ENCODE assay signal across 8 mouse cellular contexts in the genomic region with DNA sequence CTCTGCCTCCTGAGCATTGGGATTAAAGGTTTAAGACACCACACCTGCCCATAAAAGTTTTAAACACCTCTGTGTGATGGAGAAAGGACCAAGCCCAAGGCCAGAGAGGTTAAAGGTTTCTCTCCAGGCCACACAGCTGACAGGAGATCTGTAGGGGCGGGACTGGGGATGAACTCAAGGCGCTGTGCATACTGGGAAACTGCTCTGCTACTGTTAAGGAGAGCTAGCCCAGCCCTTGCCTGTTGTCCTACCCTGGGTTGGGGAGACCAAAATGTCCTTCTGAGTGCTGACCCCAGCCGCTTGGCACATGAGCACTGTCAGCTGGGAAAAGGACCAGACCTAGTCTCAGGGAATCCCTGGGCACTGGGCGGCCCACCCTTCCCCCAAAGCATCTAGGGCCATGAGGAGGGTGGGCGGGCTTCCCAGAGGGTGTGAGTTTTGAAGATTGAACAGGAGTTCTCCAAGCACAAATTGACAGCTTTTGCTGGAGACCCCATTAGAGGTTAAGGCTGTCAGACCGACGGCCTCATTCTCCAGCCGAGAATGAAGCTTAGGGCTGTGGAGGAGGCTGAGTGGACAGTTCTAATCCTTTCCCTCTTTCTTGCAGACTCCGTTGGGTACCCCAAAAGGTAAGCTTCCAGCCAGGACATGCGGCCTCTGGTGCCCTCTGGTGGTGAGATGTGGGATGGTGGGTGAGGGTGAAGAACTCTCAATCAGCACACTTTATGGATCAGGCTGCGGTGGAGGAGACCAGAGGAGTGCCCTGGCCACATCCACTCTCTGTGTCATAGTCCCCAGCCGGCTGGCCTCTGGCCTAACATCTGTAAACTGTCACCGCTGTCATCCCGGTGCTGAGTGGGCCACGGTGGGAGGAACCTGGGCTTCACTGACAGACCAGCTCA. TPM values are rescaled to one million over a fixed set of nuclear protein-coding genes. Genes with fewer than 3 reads are reported as not detected.
DNase-seq lines count a peak whose midpoint lies in the region; ATAC-seq and TF ChIP-seq lines count a peak whose summit lies in the region.

No protein-coding gene starts in this region.

- DNase-seq in A20 (ENCODE audit: low read depth, low spot score) = peak; percentile 76
- peak; percentile 79 for DNase-seq in kidney, postnatal 0 days (ENCODE audit: low spot score)
- DNase-seq in natural killer cell, adult 2 months (ENCODE audit: low spot score in 2 of 2) = peak; percentile 75 to 80

- H3K9me3 ChIP-seq in heart, embryonic 13.5 days = no peaks in the 10 kb centered on the region
- no peaks in the 10 kb centered on the region for H3K9me3 ChIP-seq in kidney, postnatal 0 days (replicated peaks; ENCODE audit: low read length)
- no peaks in the 10 kb centered on the region for H3K9me3 ChIP-seq in liver, embryonic 12.5 days (replicated peaks)
- H3K9me3 ChIP-seq in stomach, embryonic 15.5 days = no peaks in the 10 kb centered on the region

- peaks cover 60% of the 10 kb centered on the region for H3K36me3 ChIP-seq in heart, embryonic 13.5 days
- H3K36me3 ChIP-seq in kidney, postnatal 0 days (ENCODE audit: insufficient read depth, low read length) = peaks cover 23% of the 10 kb centered on the region
- H3K36me3 ChIP-seq in liver, embryonic 12.5 days = no peaks in the 10 kb centered on the region
- peaks cover 7% of the 10 kb centered on the region for H3K36me3 ChIP-seq in stomach, embryonic 15.5 days

- TF ChIP-seq POLR2A in bone marrow macrophage, adult 2 months (IDR thresholded peaks at IDR 0.05; ENCODE audit: borderline replicate concordance, low read depth, low read length) = no peak

- ATAC-seq in erythroblast, adult 5-6 weeks (replicated peaks; ENCODE audit: low FRiP score, poor library complexity, severe bottlenecking) = peak; percentile 70
- ATAC-seq in heart, embryonic 13.5 days (ENCODE audit: extremely low read depth, insufficient number of reproducible peaks, low FRiP score, low TSS enrichment) = no peak
- ATAC-seq in kidney, postnatal 0 days (replicated peaks; ENCODE audit: low FRiP score, low read depth) = peak; percentile 12; the same call in 1 of the 2 replicates
- 0 out of 2 replicates have a peak, but pooled peaks have one; percentile 21 for ATAC-seq in liver, embryonic 12.5 days
- ATAC-seq in stomach, embryonic 15.5 days (ENCODE audit: insufficient read depth, low FRiP score, low read depth) = peak; percentile 44; the same call in 1 of the 2 replicates

- H3K9ac ChIP-seq in heart, embryonic 13.5 days = peak overlapping the region; percentile 28; the same call in 1 of the 2 replicates
- no peak overlapping the region for H3K9ac ChIP-seq in kidney, postnatal 0 days (ENCODE audit: low read depth, low read length)
- H3K9ac ChIP-seq in liver, embryonic 12.5 days = no peak overlapping the region
- no peak overlapping the region for H3K9ac ChIP-seq in stomach, embryonic 15.5 days

- TF ChIP-seq CTCF in bone marrow macrophage, adult 2 months (IDR thresholded peaks at IDR 0.05; ENCODE audit: low read depth, low read length) = peak; percentile 97
- peak; percentile 99 for TF ChIP-seq CTCF in kidney, postnatal 0 days (IDR thresholded peaks at IDR 0.05; ENCODE audit: low read depth)

- no peak overlapping the region for H3K4me2 ChIP-seq in heart, embryonic 13.5 days
- no peak overlapping the region for H3K4me2 ChIP-seq in kidney, postnatal 0 days (ENCODE audit: low read length)
- H3K4me2 ChIP-seq in liver, embryonic 12.5 days = no peak overlapping the region
- H3K4me2 ChIP-seq in stomach, embryonic 15.5 days = no peak overlapping the region

- H3K27ac ChIP-seq in bone marrow macrophage, adult 2 months (ENCODE audit: insufficient read depth, low read depth, low read length) = no peak overlapping the region
- no peak overlapping the region for H3K27ac ChIP-seq in heart, embryonic 13.5 days (replicated peaks)
- H3K27ac ChIP-seq in kidney, postnatal 0 days = no peak overlapping the region
- no peak overlapping the region for H3K27ac ChIP-seq in liver, embryonic 12.5 days
- H3K27ac ChIP-seq in stomach, embryonic 15.5 days = no peak overlapping the region

- 25% methylated on average over 15 of the region's 15 CpGs for WGBS in heart, embryonic 13.5 days
- 31% methylated on average over 15 of the region's 15 CpGs for WGBS in kidney, postnatal 0 days
- WGBS in liver, embryonic 12.5 days (ENCODE audit: insufficient replicate concordance) = 21% methylated on average over 15 of the region's 15 CpGs
- 30% methylated on average over 15 of the region's 15 CpGs for WGBS in stomach, embryonic 15.5 days

- no peak overlapping the region for H3K4me3 ChIP-seq in bone marrow macrophage, adult 2 months (ENCODE audit: insufficient read depth, low read length)
- no peak overlapping the region for H3K4me3 ChIP-seq in heart, embryonic 13.5 days
- H3K4me3 ChIP-seq in kidney, postnatal 0 days (replicated peaks; ENCODE audit: low read depth, low read length) = no peak overlapping the region
- H3K4me3 ChIP-seq in liver, embryonic 12.5 days = no peak overlapping the region
- H3K4me3 ChIP-seq in stomach, embryonic 15.5 days (replicated peaks) = no peak overlapping the region

- no peaks in the 10 kb centered on the region for H3K27me3 ChIP-seq in heart, embryonic 13.5 days (replicated peaks)
- no peaks in the 10 kb centered on the region for H3K27me3 ChIP-seq in kidney, postnatal 0 days (ENCODE audit: insufficient read depth, low read length)
- H3K27me3 ChIP-seq in liver, embryonic 12.5 days (replicated peaks) = no peaks in the 10 kb centered on the region
- no peaks in the 10 kb centered on the region for H3K27me3 ChIP-seq in stomach, embryonic 15.5 days (replicated peaks)

- H3K4me1 ChIP-seq in bone marrow macrophage, adult 2 months (ENCODE audit: control insufficient read depth, insufficient read depth, low read length) = no peaks in the 10 kb centered on the region
- peaks cover 11% of the 10 kb centered on the region for H3K4me1 ChIP-seq in heart, embryonic 13.5 days
- H3K4me1 ChIP-seq in kidney, postnatal 0 days (replicated peaks; ENCODE audit: insufficient read depth, low read length) = peaks cover 7% of the 10 kb centered on the region; the same call in 1 of the 2 replicates
- H3K4me1 ChIP-seq in liver, embryonic 12.5 days = peaks cover 16% of the 10 kb centered on the region
- 0 out of 2 replicates have a peak, but pooled peaks cover 4% of the 10 kb centered on the region for H3K4me1 ChIP-seq in stomach, embryonic 15.5 days

RNA-seq across cellular contexts. Expression of a gene that starts 8.8 kb away (rescaled TPM):
- polyA plus RNA-seq in bone marrow macrophage, adult 2 months (2012; ENCODE audit: insufficient read depth, insufficient read length, missing spikeins) = 0.91 TPM in 1 of 2 replicates, not detected in the other
- total RNA-seq in erythroblast, adult 5-6 weeks (2015; ENCODE audit: low replicate concordance) = not detected in 2 replicates
- total RNA-seq in erythroblast, adult 5-6 weeks (2017; ENCODE audit: low replicate concordance) = not detected in 2 replicates
- 1.2 and 1.4 TPM in 2 replicates for polyA plus RNA-seq in heart, embryonic 13.5 days (2015; fragmentation: Nextera tagmentation; extraction: Ambion mirVana)
- polyA plus RNA-seq in kidney, postnatal 0 days (2015; fragmentation: Nextera tagmentation; extraction: Ambion mirVana) = 24.5 and 24.8 TPM in 2 replicates
- polyA plus RNA-seq in liver, embryonic 12.5 days (2016; fragmentation: Nextera tagmentation; extraction: Ambion mirVana) = 0.49 and 0.54 TPM in 2 replicates
- polyA plus RNA-seq in stomach, embryonic 15.5 days (2015; fragmentation: Nextera tagmentation; extraction: Ambion mirVana) = 50.0 and 67.2 TPM in 2 replicates

RNA-seq across cellular contexts. Expression of a gene that starts 18.6 kb away (rescaled TPM):
- 2.9 and 3.4 TPM in 2 replicates for polyA plus RNA-seq in bone marrow macrophage, adult 2 months (2012; ENCODE audit: insufficient read depth, insufficient read length, missing spikeins)
- 9.4 and 12.5 TPM in 2 replicates for total RNA-seq in erythroblast, adult 5-6 weeks (2015; ENCODE audit: low replicate concordance)
- 4.5 and 10.0 TPM in 2 replicates for total RNA-seq in erythroblast, adult 5-6 weeks (2017; ENCODE audit: low replicate concordance)
- polyA plus RNA-seq in heart, embryonic 13.5 days (2015; fragmentation: Nextera tagmentation; extraction: Ambion mirVana) = 67.1 and 69.3 TPM in 2 replicates
- polyA plus RNA-seq in kidney, postnatal 0 days (2015; fragmentation: Nextera tagmentation; extraction: Ambion mirVana) = 132 and 152 TPM in 2 replicates
- polyA plus RNA-seq in liver, embryonic 12.5 days (2016; fragmentation: Nextera tagmentation; extraction: Ambion mirVana) = 12.4 and 13.2 TPM in 2 replicates
- polyA plus RNA-seq in stomach, embryonic 15.5 days (2015; fragmentation: Nextera tagmentation; extraction: Ambion mirVana) = 53.3 and 54.1 TPM in 2 replicates

RNA-seq across cellular contexts. Expression of a gene that starts 21.2 kb away (rescaled TPM):
- not detected in 2 replicates for polyA plus RNA-seq in bone marrow macrophage, adult 2 months (2012; ENCODE audit: insufficient read depth, insufficient read length, missing spikeins)
- 30.5 and 45.0 TPM in 2 replicates for total RNA-seq in erythroblast, adult 5-6 weeks (2015; ENCODE audit: low replicate concordance)
- 6.8 and 14.3 TPM in 2 replicates for total RNA-seq in erythroblast, adult 5-6 weeks (2017; ENCODE audit: low replicate concordance)
- polyA plus RNA-seq in heart, embryonic 13.5 days (2015; fragmentation: Nextera tagmentation; extraction: Ambion mirVana) = 0.51 TPM in 1 of 2 replicates, not detected in the other
- 0.04 and 0.06 TPM in 2 replicates for polyA plus RNA-seq in kidney, postnatal 0 days (2015; fragmentation: Nextera tagmentation; extraction: Ambion mirVana)
- polyA plus RNA-seq in liver, embryonic 12.5 days (2016; fragmentation: Nextera tagmentation; extraction: Ambion mirVana) = 1.4 and 2.2 TPM in 2 replicates
- polyA plus RNA-seq in stomach, embryonic 15.5 days (2015; fragmentation: Nextera tagmentation; extraction: Ambion mirVana) = 0.23 and 0.31 TPM in 2 replicates

RNA-seq across cellular contexts. Expression of a gene that starts 34.9 kb away (rescaled TPM):
- polyA plus RNA-seq in bone marrow macrophage, adult 2 months (2012; ENCODE audit: insufficient read depth, insufficient read length, missing spikeins) = 1.0 and 1.1 TPM in 2 replicates
- 1.7 and 5.8 TPM in 2 replicates for total RNA-seq in erythroblast, adult 5-6 weeks (2015; ENCODE audit: low replicate concordance)
- total RNA-seq in erythroblast, adult 5-6 weeks (2017; ENCODE audit: low replicate concordance) = not detected in 2 replicates
- 23.8 and 27.3 TPM in 2 replicates for polyA plus RNA-seq in heart, embryonic 13.5 days (2015; fragmentation: Nextera tagmentation; extraction: Ambion mirVana)
- polyA plus RNA-seq in kidney, postnatal 0 days (2015; fragmentation: Nextera tagmentation; extraction: Ambion mirVana) = 32.9 and 38.7 TPM in 2 replicates
- 0.80 and 0.98 TPM in 2 replicates for polyA plus RNA-seq in liver, embryonic 12.5 days (2016; fragmentation: Nextera tagmentation; extraction: Ambion mirVana)
- 14.8 and 15.5 TPM in 2 replicates for polyA plus RNA-seq in stomach, embryonic 15.5 days (2015; fragmentation: Nextera tagmentation; extraction: Ambion mirVana)

RNA-seq across cellular contexts. Expression of a gene that starts 42.2 kb away (rescaled TPM):
- polyA plus RNA-seq in bone marrow macrophage, adult 2 months (2012; ENCODE audit: insufficient read depth, insufficient read length, missing spikeins) = 129 and 141 TPM in 2 replicates
- total RNA-seq in erythroblast, adult 5-6 weeks (2015; ENCODE audit: low replicate concordance) = 45.2 and 66.7 TPM in 2 replicates
- total RNA-seq in erythroblast, adult 5-6 weeks (2017; ENCODE audit: low replicate concordance) = 38.2 and 53.2 TPM in 2 replicates
- 122 and 141 TPM in 2 replicates for polyA plus RNA-seq in heart, embryonic 13.5 days (2015; fragmentation: Nextera tagmentation; extraction: Ambion mirVana)
- polyA plus RNA-seq in kidney, postnatal 0 days (2015; fragmentation: Nextera tagmentation; extraction: Ambion mirVana) = 220 and 238 TPM in 2 replicates
- polyA plus RNA-seq in liver, embryonic 12.5 days (2016; fragmentation: Nextera tagmentation; extraction: Ambion mirVana) = 207 and 211 TPM in 2 replicates
- 295 and 299 TPM in 2 replicates for polyA plus RNA-seq in stomach, embryonic 15.5 days (2015; fragmentation: Nextera tagmentation; extraction: Ambion mirVana)

Comparison
In these comparisons a context has a peak if more than half of its experiments do, and no peak if none do; other contexts are left out.
1. RNA of a gene that starts 8.8 kb away (polyA plus RNA-seq): 50.0 to 67.2 TPM in stomach, embryonic 15.5 days and 24.5 to 24.8 TPM in kidney, postnatal 0 days; 1.2 to 1.4 TPM in heart, embryonic 13.5 days, 0.91 TPM in bone marrow macrophage, adult 2 months and 0.49 to 0.54 TPM in liver, embryonic 12.5 days; every median in the first group is over 10 times any median in the second.
2. Peak in every context shown above with its lines, with median percentiles within 50 percentile points of each other: DNase-seq.